Mouse (Mus musculus) embryonic facial prominence, embryonic 12.5 days (tissue): ENCODE measurements around the gene Btbd6. TPM values are rescaled to one million over a fixed set of nuclear protein-coding genes. Genes with fewer than 3 reads are reported as not detected.

Experiments used
- ATAC-seq: fragments of 200-750 bp; cut with Nextera tagmentation; 2 replicates; pipeline ENCODE4 v1.8.0; 2017; ENCODE audit not compliant: insufficient number of reproducible peaks, insufficient read depth, low FRiP score, low TSS enrichment
- H3K27ac ChIP-seq: fragments of 300-500 bp; sonication (generic); 2 replicates; pipeline ENCODE4 v1.5.1; 2016; ENCODE audit warnings: mild to moderate bottlenecking
- H3K27me3 ChIP-seq: fragments of 300-500 bp; sonication (generic); 2 replicates; pipeline ENCODE4 v1.6.1; 2016; ENCODE audit warnings: mild to moderate bottlenecking, moderate library complexity
- H3K36me3 ChIP-seq: fragments of 300-500 bp; sonication (generic); 2 replicates; pipeline ENCODE4 v1.6.1; 2016; ENCODE audit warnings: mild to moderate bottlenecking
- H3K4me1 ChIP-seq: fragments of 300-500 bp; sonication (generic); 2 replicates; pipeline ENCODE4 v1.6.1; 2016
- H3K4me2 ChIP-seq: fragments of 300-500 bp; sonication (generic); replicated peaks from 2 replicates; pipeline ENCODE4 v1.6.1; 2016; ENCODE audit warnings: mild to moderate bottlenecking, moderate library complexity
- H3K4me3 ChIP-seq: fragments of 300-500 bp; sonication (generic); 2 replicates; pipeline ENCODE4 v1.5.1; 2016; ENCODE audit warnings: mild to moderate bottlenecking
- H3K9ac ChIP-seq: fragments of 300-500 bp; sonication (generic); 2 replicates; pipeline ENCODE4 v1.6.1; 2016; ENCODE audit warnings: mild to moderate bottlenecking, moderate library complexity
- H3K9me3 ChIP-seq: fragments of 300-500 bp; sonication (generic); 2 replicates; pipeline ENCODE4 v1.6.1; 2016; ENCODE audit warnings: mild to moderate bottlenecking, moderate library complexity
- WGBS: fragments of 180-500 bp; shearing (Covaris S2); methylation state at CpG from one replicate; pipeline ENCODE4 v1.1.7; 2016; 5-methylcytosine and 5-hydroxymethylcytosine counted together
- polyA plus RNA-seq: library from polyadenylated mRNA; unstranded; fragments of >200 nt; fragmentation: Nextera tagmentation; extraction: Ambion mirVana; gene quantifications from 2 replicates; pipeline ENCODE4 v1.2.1, GENCODE M21; 2016

Btbd6 gene
- polyA plus RNA-seq = 25.6 and 27.4 TPM in 2 replicates

- no peaks in the 10 kb centered on the region for H3K27me3 ChIP-seq
- H3K27ac ChIP-seq = peak within 1 kb of the TSS; percentile 87
- H3K4me1 ChIP-seq = peaks cover 13% of the 10 kb centered on the region
- peak within 1 kb of the TSS; percentile 70 for H3K4me2 ChIP-seq
- H3K36me3 ChIP-seq = peaks cover 71% of the 10 kb centered on the region
- under 1% methylated on average over 79 of the region's 80 CpGs for WGBS
- peak within 1 kb of the TSS; percentile 67 for H3K4me3 ChIP-seq
- peak within 1 kb of the TSS; percentile 80 for H3K9ac ChIP-seq
- ATAC-seq = peak; percentile 91
- H3K9me3 ChIP-seq = no peaks in the 10 kb centered on the region
Observed at GRCm38 (mm10) chr12:112976371-112977073, at the start of gene Btbd6. Gene Btbd6 (plus strand): TSS chr12:112976482.

- peaks cover 67% of the 10 kb centered on the region for H3K27me3 ChIP-seq
- WGBS = 53% methylated on average over 14 of the region's 14 CpGs
- no peak overlapping the region for H3K4me3 ChIP-seq
- 0 out of 2 replicates have a peak overlapping the region, but pooled peaks have one; percentile 7 for H3K9ac ChIP-seq
- no peak overlapping the region for H3K27ac ChIP-seq
- no peaks in the 10 kb centered on the region for H3K36me3 ChIP-seq
- no peak for ATAC-seq
- peaks cover 32% of the 10 kb centered on the region; the same call in 1 of the 2 replicates for H3K4me1 ChIP-seq
- no peaks in the 10 kb centered on the region for H3K9me3 ChIP-seq
- H3K4me2 ChIP-seq = peak overlapping the region; percentile 82
Observed at GRCm38 (mm10) chr12:112927265-112927664, 49.0 kb upstream of the Btbd6 start.

GRCm38 (mm10) chr12:112928401-112929241 is 47.7 kb upstream of the Btbd6 start:
- 1% methylated on average over 119 of the region's 124 CpGs for WGBS
- no peak for ATAC-seq
- peaks cover 31% of the 10 kb centered on the region; the same call in 1 of the 2 replicates for H3K4me1 ChIP-seq

GRCm38 (mm10) chr12:112929562-112930352 is 46.5 kb upstream of the Btbd6 start, which contains the start of gene Jag2:
Gene Jag2 (minus strand): TSS chr12:112929776.
- H3K4me1 ChIP-seq = peaks cover 30% of the 10 kb centered on the region; the same call in 1 of the 2 replicates
- peak; percentile 22; the same call in 1 of the 2 replicates for ATAC-seq
- H3K4me3 ChIP-seq = peak within 1 kb of the TSS; percentile 47
- H3K27me3 ChIP-seq = peaks cover 65% of the 10 kb centered on the region
- peak within 1 kb of the TSS; percentile 42; the same call in 1 of the 2 replicates for H3K27ac ChIP-seq
- no peaks in the 10 kb centered on the region for H3K36me3 ChIP-seq
- H3K9me3 ChIP-seq = no peaks in the 10 kb centered on the region
- WGBS = 1% methylated on average over 60 of the region's 85 CpGs
- peak within 1 kb of the TSS; percentile 41 for H3K9ac ChIP-seq
- peak within 1 kb of the TSS; percentile 82 for H3K4me2 ChIP-seq

More at GRCm38 (mm10) chr12:112928401-112929241, 47.7 kb upstream of the Btbd6 start:
- Histone ChIP-seq H3K9me3 (no peaks in the 10 kb centered on the region), H3K27me3 (peaks cover 69% of the 10 kb centered on the region), H3K27ac (peak overlapping the region; percentile 42; the same call in 1 of the 2 replicates), H3K4me3 (peak overlapping the region; percentile 47), H3K4me2 (peak overlapping the region; percentile 82), H3K36me3 (no peaks in the 10 kb centered on the region), H3K9ac (peak overlapping the region; percentile 52)

- Histone ChIP-seq H3K9me3 (no peaks in the 10 kb centered on the region), H3K27ac (no peak overlapping the region), H3K27me3 (peaks cover 44% of the 10 kb centered on the region), H3K9ac (no peak overlapping the region), H3K36me3 (no peaks in the 10 kb centered on the region), H3K4me1 (peaks cover 28% of the 10 kb centered on the region; the same call in 1 of the 2 replicates), H3K4me2 (no peak overlapping the region), H3K4me3 (no peak overlapping the region)
- ATAC-seq = no peak
- 30% methylated on average over 7 of the region's 7 CpGs for WGBS
Observed at GRCm38 (mm10) chr12:112932647-112933046, 43.6 kb upstream of the Btbd6 start.

GRCm38 (mm10) chr12:112937906-112938305 is 38.4 kb upstream of the Btbd6 start:
- Histone ChIP-seq H3K36me3 (no peaks in the 10 kb centered on the region), H3K9ac (no peak overlapping the region), H3K4me2 (no peak overlapping the region), H3K27ac (no peak overlapping the region), H3K4me3 (no peak overlapping the region), H3K27me3 (no peaks in the 10 kb centered on the region), H3K9me3 (no peaks in the 10 kb centered on the region), H3K4me1 (peaks cover 35% of the 10 kb centered on the region)
- ATAC-seq = no peak
- 23% methylated on average over 9 of the region's 9 CpGs for WGBS

GRCm38 (mm10) chr12:112938366-112938765 is 37.9 kb upstream of the Btbd6 start:
- H3K4me1 ChIP-seq = peaks cover 35% of the 10 kb centered on the region
- no peak overlapping the region for H3K9ac ChIP-seq
- H3K27me3 ChIP-seq = no peaks in the 10 kb centered on the region
- no peaks in the 10 kb centered on the region for H3K36me3 ChIP-seq
- WGBS = 81% methylated on average over 10 of the region's 10 CpGs
- H3K4me2 ChIP-seq = no peak overlapping the region
- H3K27ac ChIP-seq = 0 out of 2 replicates have a peak overlapping the region, but pooled peaks have one; percentile 25
- no peaks in the 10 kb centered on the region for H3K9me3 ChIP-seq
- ATAC-seq = no peak
- H3K4me3 ChIP-seq = no peak overlapping the region

- 56% methylated on average over 10 of the region's 10 CpGs for WGBS
- Histone ChIP-seq H3K9me3 (no peaks in the 10 kb centered on the region), H3K36me3 (no peaks in the 10 kb centered on the region), H3K4me1 (peaks cover 35% of the 10 kb centered on the region), H3K4me3 (no peak overlapping the region), H3K27ac (no peak overlapping the region), H3K4me2 (no peak overlapping the region), H3K27me3 (no peaks in the 10 kb centered on the region), H3K9ac (0 out of 2 replicates have a peak overlapping the region, but pooled peaks have one; percentile 5)
- no peak for ATAC-seq
Observed at GRCm38 (mm10) chr12:112938873-112939565, 37.3 kb upstream of the Btbd6 start.

- no peak overlapping the region for H3K4me3 ChIP-seq
- no peak overlapping the region for H3K27ac ChIP-seq
- 78% methylated on average over 4 of the region's 4 CpGs for WGBS
- H3K4me1 ChIP-seq = peaks cover 35% of the 10 kb centered on the region
- no peak for ATAC-seq
- no peaks in the 10 kb centered on the region for H3K27me3 ChIP-seq
- H3K9ac ChIP-seq = no peak overlapping the region
- no peaks in the 10 kb centered on the region for H3K36me3 ChIP-seq
- H3K9me3 ChIP-seq = no peaks in the 10 kb centered on the region
- no peak overlapping the region for H3K4me2 ChIP-seq
Observed at GRCm38 (mm10) chr12:112940238-112940637, 36.0 kb upstream of the Btbd6 start.

- no peaks in the 10 kb centered on the region for H3K9me3 ChIP-seq
- no peak for ATAC-seq
- 79% methylated on average over 9 of the region's 9 CpGs for WGBS
- H3K27me3 ChIP-seq = no peaks in the 10 kb centered on the region
- H3K36me3 ChIP-seq = no peaks in the 10 kb centered on the region
- H3K4me1 ChIP-seq = peaks cover 35% of the 10 kb centered on the region
- H3K9ac ChIP-seq = no peak overlapping the region
- no peak overlapping the region for H3K4me3 ChIP-seq
- H3K27ac ChIP-seq = no peak overlapping the region
- H3K4me2 ChIP-seq = no peak overlapping the region; the same call in 1 of the 2 replicates
Observed at GRCm38 (mm10) chr12:112940710-112941109, 35.6 kb upstream of the Btbd6 start.
